Mouse (Mus musculus) heart, embryonic 15.5 days (tissue): Measurements from ENCODE around the gene Gstcd. TPM values are rescaled to one million over a fixed set of nuclear protein-coding genes. Genes with fewer than 3 reads are reported as not detected.

Experiments used
- ATAC-seq: fragments of 200-750 bp; cut with Nextera tagmentation; replicated peaks from 2 replicates; pipeline ENCODE4 v1.8.0; 2017; ENCODE audit warnings: low read depth, moderate TSS enrichment; ENCODE audit not compliant: insufficient number of reproducible peaks, insufficient read depth, low FRiP score
- H3K27ac ChIP-seq: fragments of 300-500 bp; sonication (generic); 2 replicates; pipeline ENCODE4 v1.5.1; 2015; ENCODE audit warnings: mild to moderate bottlenecking, inconsistent platforms
- H3K27me3 ChIP-seq: fragments of 300-500 bp; sonication (generic); 2 replicates; pipeline ENCODE4 v1.6.1; 2015; ENCODE audit warnings: inconsistent platforms
- H3K36me3 ChIP-seq: fragments of 300-500 bp; sonication (generic); 2 replicates; pipeline ENCODE4 v1.6.1; 2015; ENCODE audit warnings: mild to moderate bottlenecking, inconsistent platforms
- H3K4me1 ChIP-seq: fragments of 300-500 bp; sonication (generic); replicated peaks from 2 replicates; pipeline ENCODE4 v1.6.1; 2015; ENCODE audit warnings: inconsistent platforms
- H3K4me2 ChIP-seq: fragments of 300-500 bp; sonication (generic); 2 replicates; pipeline ENCODE4 v1.6.1; 2015; ENCODE audit warnings: inconsistent platforms, mild to moderate bottlenecking, moderate library complexity
- H3K4me3 ChIP-seq: fragments of 300-500 bp; sonication (generic); 2 replicates; pipeline ENCODE4 v1.5.1; 2015; ENCODE audit warnings: mild to moderate bottlenecking, inconsistent platforms
- H3K9ac ChIP-seq: fragments of 300-500 bp; sonication (generic); 2 replicates; pipeline ENCODE4 v1.6.1; 2015; ENCODE audit warnings: mild to moderate bottlenecking, inconsistent platforms
- H3K9me3 ChIP-seq: fragments of 300-500 bp; sonication (generic); replicated peaks from 2 replicates; pipeline ENCODE4 v1.6.1; 2016; ENCODE audit warnings: inconsistent platforms
- WGBS: fragments of 180-500 bp; shearing (Covaris S2); methylation state at CpG from one replicate; pipeline ENCODE4 v1.1.7; 2015; ENCODE audit warnings: mixed read lengths; 5-methylcytosine and 5-hydroxymethylcytosine counted together
- polyA plus RNA-seq: library from polyadenylated mRNA; unstranded; fragments of >200 nt; fragmentation: Nextera tagmentation; extraction: Ambion mirVana; gene quantifications from 2 replicates; pipeline ENCODE4 v1.2.1, GENCODE M21; 2015

The Gstcd gene
- polyA plus RNA-seq = 3.0 and 4.2 TPM in 2 replicates

GRCm38 (mm10) chr3:133091664-133092273 is at the start of gene Gstcd, which contains the start of gene Ints12:
Gstcd (minus strand) TSS chr3:133092033.
Ints12 (plus strand) TSS chr3:133091840.
- H3K4me3 ChIP-seq = peak within 1 kb of the TSS; percentile 98
- WGBS = under 1% methylated on average over 53 of the region's 53 CpGs
- H3K9me3 ChIP-seq = no peaks in the 10 kb centered on the region
- H3K4me2 ChIP-seq = peak within 1 kb of the TSS; percentile 67
- no peaks in the 10 kb centered on the region for H3K27me3 ChIP-seq
- H3K9ac ChIP-seq = peak within 1 kb of the TSS; percentile 96
- peaks cover 17% of the 10 kb centered on the region for H3K4me1 ChIP-seq
- ATAC-seq = peak; percentile 96
- H3K36me3 ChIP-seq = no peaks in the 10 kb centered on the region
- peak within 1 kb of the TSS; percentile 97 for H3K27ac ChIP-seq

DNA sequence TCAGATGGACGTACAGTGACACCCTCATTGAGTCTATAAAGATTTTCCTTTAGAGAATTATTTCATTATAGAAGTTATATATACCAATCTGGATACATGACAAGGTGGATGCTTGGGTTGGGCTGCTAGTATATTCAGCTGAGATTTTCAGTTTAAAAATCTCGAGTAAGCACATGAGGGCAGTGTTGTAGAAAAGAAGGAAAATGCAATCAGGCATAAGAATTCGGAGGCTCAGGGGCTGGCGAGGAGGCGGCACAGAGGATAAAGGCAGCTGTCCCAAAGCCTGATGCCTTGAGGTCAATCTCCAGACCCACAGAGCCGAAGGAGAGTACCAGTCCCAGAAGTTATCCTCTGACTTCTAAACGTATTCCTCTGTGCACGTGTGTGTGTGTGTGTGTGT is 40.8 kb upstream of the Gstcd start:
- no peaks in the 10 kb centered on the region for H3K27me3 ChIP-seq
- no peak overlapping the region for H3K4me3 ChIP-seq
- no peaks in the 10 kb centered on the region for H3K36me3 ChIP-seq
- no peaks in the 10 kb centered on the region for H3K4me1 ChIP-seq
- no peak overlapping the region for H3K27ac ChIP-seq
- WGBS = 71% methylated on average over 8 of the region's 8 CpGs
- no peak for ATAC-seq
- no peaks in the 10 kb centered on the region for H3K9me3 ChIP-seq
- H3K9ac ChIP-seq = no peak overlapping the region
- H3K4me2 ChIP-seq = no peak overlapping the region

GRCm38 (mm10) chr3:133131372-133131771 is 39.5 kb upstream of the Gstcd start:
- no peak overlapping the region for H3K4me3 ChIP-seq
- no peaks in the 10 kb centered on the region for H3K36me3 ChIP-seq
- no peak overlapping the region for H3K4me2 ChIP-seq
- H3K27ac ChIP-seq = no peak overlapping the region
- no peak overlapping the region for H3K9ac ChIP-seq
- ATAC-seq = no peak
- no peaks in the 10 kb centered on the region for H3K9me3 ChIP-seq
- H3K27me3 ChIP-seq = no peaks in the 10 kb centered on the region
- 86% methylated on average over 5 of the region's 5 CpGs for WGBS
- no peaks in the 10 kb centered on the region for H3K4me1 ChIP-seq

DNA sequence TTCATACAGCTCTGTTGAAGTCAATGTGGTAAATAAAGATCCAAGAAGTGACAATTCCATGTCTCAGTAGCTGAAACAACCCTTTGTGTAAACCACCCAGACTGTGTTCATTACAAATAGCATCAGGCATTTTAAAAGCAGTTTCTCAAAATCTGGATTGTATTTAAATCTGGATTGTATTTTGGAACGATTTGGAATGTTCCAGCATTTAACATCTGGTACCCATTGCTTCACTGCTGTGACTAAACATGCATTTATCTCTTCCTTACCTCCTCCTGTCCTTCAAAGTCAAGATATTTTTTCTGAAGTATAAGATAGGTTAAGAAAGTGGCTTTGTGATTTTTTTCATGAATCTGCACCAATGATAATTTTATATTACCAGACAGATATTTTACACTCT is 21.4 kb upstream of the Gstcd start:
- H3K9me3 ChIP-seq = no peaks in the 10 kb centered on the region
- WGBS = 38% methylated on average over 1 of the region's 1 CpGs
- H3K36me3 ChIP-seq = peaks cover 8% of the 10 kb centered on the region; the same call in 1 of the 2 replicates
- no peaks in the 10 kb centered on the region for H3K4me1 ChIP-seq
- no peak for ATAC-seq
- no peak overlapping the region for H3K4me2 ChIP-seq
- H3K27ac ChIP-seq = no peak overlapping the region
- H3K27me3 ChIP-seq = no peaks in the 10 kb centered on the region
- H3K9ac ChIP-seq = no peak overlapping the region
- H3K4me3 ChIP-seq = no peak overlapping the region

- 32% methylated on average over 2 of the region's 2 CpGs for WGBS
- H3K4me1 ChIP-seq = no peaks in the 10 kb centered on the region
- no peak overlapping the region for H3K9ac ChIP-seq
- H3K27me3 ChIP-seq = no peaks in the 10 kb centered on the region
- H3K4me2 ChIP-seq = no peak overlapping the region
- H3K27ac ChIP-seq = no peak overlapping the region
- H3K9me3 ChIP-seq = no peaks in the 10 kb centered on the region
- H3K36me3 ChIP-seq = peaks cover 15% of the 10 kb centered on the region
- H3K4me3 ChIP-seq = no peak overlapping the region
- no peak for ATAC-seq
Measured at GRCm38 (mm10) chr3:133111741-133112140, 19.9 kb upstream of the Gstcd start.

DNA sequence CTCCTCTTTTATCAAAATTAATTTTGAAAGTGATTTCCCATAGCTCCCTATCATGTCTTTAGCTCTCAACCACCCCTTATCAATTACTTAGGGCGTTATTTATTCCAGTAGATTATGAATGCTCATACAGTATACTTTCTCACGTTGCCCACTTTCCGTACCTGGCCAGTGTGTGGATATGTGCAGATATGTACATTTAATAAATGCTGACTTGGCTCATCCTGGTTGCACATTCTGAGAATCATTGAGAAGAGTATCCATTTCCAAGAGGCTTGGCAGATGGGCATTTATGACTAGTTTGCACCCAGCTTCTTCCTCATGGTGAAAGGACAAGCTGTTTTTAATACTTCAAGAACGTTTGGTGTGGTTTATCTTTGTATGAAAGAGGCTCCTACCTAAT is 18.0 kb upstream of the Gstcd start:
- Histone ChIP-seq H3K27ac (no peak overlapping the region), H3K4me2 (no peak overlapping the region), H3K9ac (no peak overlapping the region), H3K9me3 (no peaks in the 10 kb centered on the region), H3K4me1 (no peaks in the 10 kb centered on the region), H3K4me3 (no peak overlapping the region), H3K36me3 (peaks cover 24% of the 10 kb centered on the region), H3K27me3 (no peaks in the 10 kb centered on the region)
- 91% methylated on average over 4 of the region's 4 CpGs for WGBS
- ATAC-seq = no peak

GRCm38 (mm10) chr3:133108731-133109130 is 16.9 kb upstream of the Gstcd start:
- no peak overlapping the region for H3K4me2 ChIP-seq
- H3K4me3 ChIP-seq = no peak overlapping the region
- H3K27ac ChIP-seq = no peak overlapping the region
- no peak for ATAC-seq
- H3K9ac ChIP-seq = no peak overlapping the region
- 87% methylated on average over 4 of the region's 4 CpGs for WGBS
- H3K4me1 ChIP-seq = no peaks in the 10 kb centered on the region
- H3K9me3 ChIP-seq = no peaks in the 10 kb centered on the region
- H3K36me3 ChIP-seq = peaks cover 28% of the 10 kb centered on the region
- H3K27me3 ChIP-seq = no peaks in the 10 kb centered on the region

- ATAC-seq = no peak
- Histone ChIP-seq H3K27me3 (no peaks in the 10 kb centered on the region), H3K4me1 (no peaks in the 10 kb centered on the region), H3K4me2 (no peak overlapping the region), H3K36me3 (peaks cover 58% of the 10 kb centered on the region), H3K9ac (no peak overlapping the region), H3K27ac (no peak overlapping the region), H3K9me3 (no peaks in the 10 kb centered on the region), H3K4me3 (no peak overlapping the region)
- WGBS = 90% methylated on average over 3 of the region's 3 CpGs
Measured at GRCm38 (mm10) chr3:133104436-133104835, 12.6 kb upstream of the Gstcd start.

DNA sequence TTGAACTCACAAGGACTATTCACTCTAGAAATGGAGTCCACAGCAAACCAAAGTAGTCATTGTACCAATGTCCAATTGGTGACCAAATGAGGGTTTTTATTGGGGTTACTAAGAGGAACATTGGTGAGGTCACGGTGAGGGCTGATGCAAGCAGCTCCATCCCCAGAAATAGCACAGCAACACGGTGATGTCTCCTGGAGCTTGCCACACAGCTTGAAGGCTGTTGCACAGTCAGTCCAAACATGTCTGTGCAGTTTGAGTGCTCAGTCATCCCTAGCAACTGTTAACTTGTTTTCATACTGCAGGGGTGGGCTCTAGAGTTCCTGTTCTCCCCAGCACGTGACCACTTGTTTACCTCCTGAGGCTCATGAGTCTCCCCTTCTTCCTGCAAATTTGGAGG is 11.9 kb upstream of the Gstcd start:
- ATAC-seq = no peak
- Histone ChIP-seq H3K4me2 (no peak overlapping the region), H3K4me3 (no peak overlapping the region), H3K9me3 (no peaks in the 10 kb centered on the region), H3K4me1 (no peaks in the 10 kb centered on the region), H3K27ac (no peak overlapping the region), H3K36me3 (peaks cover 55% of the 10 kb centered on the region), H3K9ac (no peak overlapping the region), H3K27me3 (no peaks in the 10 kb centered on the region)
- 77% methylated on average over 3 of the region's 3 CpGs for WGBS

DNA sequence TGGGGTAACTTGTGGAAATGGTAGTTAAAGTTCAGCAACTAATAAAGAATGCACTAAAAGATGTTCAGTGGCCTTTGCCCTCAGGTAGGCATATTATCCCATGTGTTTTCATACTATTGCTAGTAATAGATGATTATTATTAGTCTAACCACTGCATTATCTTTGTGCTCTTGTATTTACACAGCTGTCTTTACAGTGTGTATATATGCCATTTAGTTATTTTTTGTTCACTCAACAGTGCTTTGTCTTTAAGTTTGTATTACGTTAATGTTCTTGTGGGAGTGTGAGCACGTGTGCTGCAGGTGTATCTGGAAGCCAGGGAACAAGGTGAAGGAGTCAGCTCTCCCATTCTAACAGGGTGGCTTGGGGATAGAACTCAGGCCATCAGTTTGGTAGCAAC is 7.1 kb upstream of the Gstcd start:
- no peak overlapping the region for H3K4me2 ChIP-seq
- ATAC-seq = no peak
- H3K4me1 ChIP-seq = no peaks in the 10 kb centered on the region
- H3K27ac ChIP-seq = no peak overlapping the region
- H3K9me3 ChIP-seq = no peaks in the 10 kb centered on the region
- WGBS = 82% methylated on average over 2 of the region's 2 CpGs
- peaks cover 41% of the 10 kb centered on the region for H3K36me3 ChIP-seq
- H3K4me3 ChIP-seq = no peak overlapping the region
- H3K9ac ChIP-seq = no peak overlapping the region
- H3K27me3 ChIP-seq = no peaks in the 10 kb centered on the region

DNA sequence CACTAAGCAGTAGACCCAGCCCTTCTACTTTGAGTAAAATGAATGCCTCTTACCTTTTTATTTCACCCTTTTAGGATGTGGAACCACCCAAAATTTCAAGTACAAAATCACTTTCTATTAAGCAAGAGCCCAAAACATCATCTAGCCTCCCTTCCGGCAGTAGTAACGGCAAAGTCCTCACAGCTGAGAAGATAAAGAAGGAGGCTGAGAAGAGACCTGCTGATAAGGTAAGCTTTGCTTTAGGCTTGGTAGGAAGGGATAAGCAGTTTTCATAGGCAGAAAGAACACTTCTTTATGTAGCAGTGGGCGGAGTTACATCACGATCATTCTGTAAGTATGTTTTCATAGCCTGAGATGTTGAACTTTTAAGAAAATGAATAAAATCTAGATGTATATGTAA is 6.5 kb upstream of the Gstcd start:
- H3K36me3 ChIP-seq = peaks cover 36% of the 10 kb centered on the region

GRCm38 (mm10) chr3:133097936-133098335 is 6.1 kb upstream of the Gstcd start:
- Histone ChIP-seq H3K27me3 (no peaks in the 10 kb centered on the region), H3K36me3 (peaks cover 36% of the 10 kb centered on the region), H3K9ac (no peak overlapping the region), H3K9me3 (no peaks in the 10 kb centered on the region), H3K4me2 (no peak overlapping the region), H3K4me1 (peaks cover 5% of the 10 kb centered on the region; the same call in 1 of the 2 replicates), H3K27ac (no peak overlapping the region), H3K4me3 (no peak overlapping the region)
- no peak for ATAC-seq
- 92% methylated on average over 6 of the region's 6 CpGs for WGBS

More for the DNA sequence above, 6.5 kb upstream of the Gstcd start:
- WGBS = 78% methylated on average over 4 of the region's 4 CpGs
- Histone ChIP-seq H3K9me3 (no peaks in the 10 kb centered on the region), H3K27me3 (no peaks in the 10 kb centered on the region), H3K4me3 (no peak overlapping the region), H3K9ac (no peak overlapping the region), H3K4me2 (no peak overlapping the region), H3K27ac (no peak overlapping the region), H3K4me1 (0 out of 2 replicates have a peak, but pooled peaks cover 3% of the 10 kb centered on the region)
- no peak for ATAC-seq
